Mouse (Mus musculus): Measurements from ENCODE around the gene Gm45015. TPM values are rescaled to one million over a fixed set of nuclear protein-coding genes. Genes with fewer than 3 reads are reported as not detected.
"Not testable (repeated sequence)": the region's sequence is repeated elsewhere in the genome, so short reads cannot be mapped to it uniquely, and the experiment has no call there.

Gm45015 gene
- total and polyA plus RNA-seq, 2 experiments from 2014 or later: not detected

GRCm38 (mm10) chrX:73341473-73341872, 4.8 kb upstream of the Gm45015 start:
- no peak overlapping the region for H3K27ac ChIP-seq (ENCODE audit: low read depth)
- H3K9me3 ChIP-seq (replicated peaks; ENCODE audit: control insufficient read depth, low read length): no peaks in the 10 kb centered on the region
- no peak for ATAC-seq (ENCODE audit: insufficient read depth, low read depth)
- no peak overlapping the region for H3K4me3 ChIP-seq (ENCODE audit: low read depth, low read length)
- H3K36me3 ChIP-seq (replicated peaks; ENCODE audit: control insufficient read depth, insufficient read depth, low read length): no peaks in the 10 kb centered on the region
- TF ChIP-seq EP300 (IDR thresholded peaks at IDR 0.05; ENCODE audit: low read depth) (no peak), CTCF (IDR thresholded peaks at IDR 0.05; ENCODE audit: low read depth) (no peak)
- H3K27me3 ChIP-seq (ENCODE audit: control insufficient read depth, insufficient read depth, low read length): no peaks in the 10 kb centered on the region
- DNase-seq (ENCODE audit: low spot score): no peak
- WGBS: 58% methylated on average over 1 of the region's 1 CpGs
- H3K4me1 ChIP-seq (ENCODE audit: control insufficient read depth, insufficient read depth): peaks cover 8% of the 10 kb centered on the region
- no peak overlapping the region for H3K9ac ChIP-seq (replicated peaks; ENCODE audit: low read depth, low read length)
- H3K4me2 ChIP-seq (ENCODE audit: low read depth, low read length): no peak overlapping the region

DNA sequence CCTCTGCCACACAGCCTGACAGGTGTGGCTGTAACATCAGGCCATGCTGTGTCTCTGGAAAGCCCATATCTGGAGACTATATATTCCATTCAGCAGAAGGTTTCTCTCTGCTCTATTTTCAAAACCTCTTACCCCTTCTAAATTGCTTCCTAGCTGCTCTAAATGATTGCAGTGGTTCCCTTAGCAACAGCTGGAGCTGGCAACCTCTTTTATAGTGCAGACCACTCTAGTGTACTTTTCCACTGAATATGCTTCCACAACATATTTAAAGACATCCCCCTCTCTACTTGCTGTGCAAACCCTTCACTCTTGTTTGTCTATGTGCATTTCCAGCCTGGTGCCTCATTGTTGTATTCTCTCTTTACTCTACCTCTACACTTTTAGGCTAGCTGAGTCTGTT, 3.1 kb downstream of the Gm45015 start:
- Histone ChIP-seq H3K27me3 (ENCODE audit: control insufficient read depth, insufficient read depth, low read length) (no peaks in the 10 kb centered on the region), H3K9me3 (replicated peaks; ENCODE audit: control insufficient read depth, low read length) (no peaks in the 10 kb centered on the region), H3K27ac (ENCODE audit: low read depth) (no peak overlapping the region), H3K4me3 (ENCODE audit: low read depth, low read length) (no peak overlapping the region), H3K9ac (replicated peaks; ENCODE audit: low read depth, low read length) (no peak overlapping the region), H3K4me1 (ENCODE audit: control insufficient read depth, insufficient read depth) (no peaks in the 10 kb centered on the region), H3K36me3 (replicated peaks; ENCODE audit: control insufficient read depth, insufficient read depth, low read length) (no peaks in the 10 kb centered on the region), H3K4me2 (ENCODE audit: low read depth, low read length) (no peak overlapping the region)
- DNase-seq (ENCODE audit: low spot score) (no peak), ATAC-seq (ENCODE audit: insufficient read depth, low read depth) (no peak)
- TF ChIP-seq CTCF (IDR thresholded peaks at IDR 0.05; ENCODE audit: low read depth) (no peak), EP300 (IDR thresholded peaks at IDR 0.05; ENCODE audit: low read depth) (no peak)

DNA sequence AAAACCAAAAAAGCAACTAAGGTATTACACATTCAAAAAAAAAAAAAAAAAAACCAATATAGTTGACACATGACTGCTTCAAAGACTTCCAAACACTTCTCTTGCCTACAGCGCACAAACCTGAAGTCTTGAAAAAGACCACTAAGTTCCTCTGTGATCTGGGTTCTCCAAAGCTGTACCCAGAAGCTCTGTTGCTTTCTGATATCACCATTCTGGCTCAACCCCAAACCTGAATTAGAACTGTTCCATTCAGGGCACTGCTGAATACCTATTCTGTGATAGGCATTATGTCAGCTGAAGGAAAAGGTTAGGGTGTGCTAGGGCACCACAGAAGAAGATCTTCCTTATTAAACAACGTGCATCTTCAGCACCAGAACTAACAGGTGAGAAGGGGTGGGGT, 9.4 kb downstream of the Gm45015 start:
- no peak overlapping the region for H3K9ac ChIP-seq (replicated peaks; ENCODE audit: low read depth, low read length)
- H3K36me3 ChIP-seq (replicated peaks; ENCODE audit: control insufficient read depth, insufficient read depth, low read length): no peaks in the 10 kb centered on the region
- no peaks in the 10 kb centered on the region for H3K27me3 ChIP-seq (ENCODE audit: control insufficient read depth, insufficient read depth, low read length)
- H3K27ac ChIP-seq (ENCODE audit: low read depth): no peak overlapping the region
- H3K4me1 ChIP-seq (ENCODE audit: control insufficient read depth, insufficient read depth): no peaks in the 10 kb centered on the region
- 61% methylated on average over 2 of the region's 2 CpGs for WGBS
- TF ChIP-seq CTCF (IDR thresholded peaks at IDR 0.05; ENCODE audit: low read depth) (no peak), EP300 (IDR thresholded peaks at IDR 0.05; ENCODE audit: low read depth) (no peak)
- no peak overlapping the region for H3K4me2 ChIP-seq (ENCODE audit: low read depth, low read length)
- ATAC-seq (ENCODE audit: insufficient read depth, low read depth) (no peak), DNase-seq (ENCODE audit: low spot score) (no peak)
- no peak overlapping the region for H3K4me3 ChIP-seq (ENCODE audit: low read depth, low read length)
- H3K9me3 ChIP-seq (replicated peaks; ENCODE audit: control insufficient read depth, low read length): no peaks in the 10 kb centered on the region

GRCm38 (mm10) chrX:73321029-73321428, 15.6 kb downstream of the Gm45015 start:
- no peaks in the 10 kb centered on the region for H3K36me3 ChIP-seq (replicated peaks; ENCODE audit: control insufficient read depth, insufficient read depth, low read length)
- no peak overlapping the region for H3K9ac ChIP-seq (replicated peaks; ENCODE audit: low read depth, low read length)
- H3K27ac ChIP-seq (ENCODE audit: low read depth): no peak overlapping the region
- H3K27me3 ChIP-seq (ENCODE audit: control insufficient read depth, insufficient read depth, low read length): no peaks in the 10 kb centered on the region
- TF ChIP-seq CTCF (IDR thresholded peaks at IDR 0.05; ENCODE audit: low read depth) (no peak), EP300 (IDR thresholded peaks at IDR 0.05; ENCODE audit: low read depth) (no peak)
- ATAC-seq (ENCODE audit: insufficient read depth, low read depth) (no peak), DNase-seq (ENCODE audit: low spot score) (no peak)
- H3K4me1 ChIP-seq (ENCODE audit: control insufficient read depth, insufficient read depth): no peaks in the 10 kb centered on the region
- no peak overlapping the region for H3K4me2 ChIP-seq (ENCODE audit: low read depth, low read length)
- WGBS: 57% methylated on average over 3 of the region's 3 CpGs
- H3K9me3 ChIP-seq (replicated peaks; ENCODE audit: control insufficient read depth, low read length): no peaks in the 10 kb centered on the region
- H3K4me3 ChIP-seq (ENCODE audit: low read depth, low read length): no peak overlapping the region

DNA sequence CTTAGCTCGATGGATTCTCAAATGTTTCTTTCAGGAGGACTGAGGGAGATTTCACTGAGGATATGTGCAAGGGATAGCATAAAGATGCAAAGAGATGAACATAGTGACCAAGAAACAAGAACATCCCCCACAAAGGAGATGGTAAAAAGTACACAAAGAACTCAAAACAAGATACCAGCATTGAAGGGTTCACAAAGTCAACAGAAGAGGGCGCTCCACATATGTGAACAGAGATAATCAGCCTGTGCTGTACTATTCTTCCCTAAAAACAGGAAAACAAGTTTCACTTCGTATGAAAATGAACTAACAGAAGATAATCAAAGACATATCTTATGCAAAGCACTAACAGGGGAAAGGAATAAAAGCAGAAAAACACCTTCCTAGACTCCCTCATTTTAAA, 24.1 kb downstream of the Gm45015 start:
- Histone ChIP-seq H3K4me2 (ENCODE audit: low read depth, low read length) (no peak overlapping the region), H3K9ac (replicated peaks; ENCODE audit: low read depth, low read length) (no peak overlapping the region), H3K27ac (ENCODE audit: low read depth) (no peak overlapping the region), H3K4me3 (ENCODE audit: low read depth, low read length) (no peak overlapping the region), H3K36me3 (replicated peaks; ENCODE audit: control insufficient read depth, insufficient read depth, low read length) (no peaks in the 10 kb centered on the region), H3K9me3 (replicated peaks; ENCODE audit: control insufficient read depth, low read length) (no peaks in the 10 kb centered on the region), H3K4me1 (ENCODE audit: control insufficient read depth, insufficient read depth) (no peaks in the 10 kb centered on the region), H3K27me3 (ENCODE audit: control insufficient read depth, insufficient read depth, low read length) (no peaks in the 10 kb centered on the region; the same call in 1 of the 2 replicates)
- WGBS: 19% methylated on average over 3 of the region's 3 CpGs
- ATAC-seq (ENCODE audit: insufficient read depth, low read depth) (no peak), DNase-seq (ENCODE audit: low spot score) (peak; percentile 5)
- no peak for TF ChIP-seq EP300 (IDR thresholded peaks at IDR 0.05; ENCODE audit: low read depth)
- TF ChIP-seq CTCF (IDR thresholded peaks at IDR 0.05; ENCODE audit: low read depth): peak; percentile 54

GRCm38 (mm10) chrX:73295745-73296144, 40.9 kb downstream of the Gm45015 start:
- not testable (repeated sequence) for H3K4me2 ChIP-seq (ENCODE audit: low read depth, low read length); H3K27ac ChIP-seq (ENCODE audit: low read depth); H3K27me3 ChIP-seq (ENCODE audit: control insufficient read depth, insufficient read depth, low read length); ATAC-seq (ENCODE audit: insufficient read depth, low read depth); DNase-seq (ENCODE audit: low spot score); H3K4me3 ChIP-seq (ENCODE audit: low read depth, low read length); H3K9ac ChIP-seq (replicated peaks; ENCODE audit: low read depth, low read length); H3K36me3 ChIP-seq (replicated peaks; ENCODE audit: control insufficient read depth, insufficient read depth, low read length); H3K4me1 ChIP-seq (ENCODE audit: control insufficient read depth, insufficient read depth); H3K9me3 ChIP-seq (replicated peaks; ENCODE audit: control insufficient read depth, low read length)
- 44% methylated on average over 7 of the region's 10 CpGs for WGBS

DNA sequence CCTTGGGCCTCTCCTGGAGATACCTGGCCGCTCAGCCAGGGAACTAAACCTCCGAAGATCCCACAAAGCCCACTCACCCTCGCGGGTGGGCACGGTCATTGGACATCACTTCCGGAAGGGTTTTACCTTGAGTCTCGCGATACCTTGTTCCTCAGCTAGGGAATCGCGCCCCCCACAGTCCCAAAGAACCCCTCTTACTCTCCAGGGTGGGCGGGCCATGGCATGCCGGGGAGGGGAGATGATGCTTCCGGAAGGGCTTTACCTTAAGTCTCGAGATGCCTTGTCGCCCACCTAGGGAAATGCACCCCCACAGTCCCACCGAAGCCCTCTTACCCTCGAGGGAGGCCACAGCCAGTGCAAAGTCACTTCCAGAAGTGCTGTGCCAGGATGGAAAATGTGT, 43.8 kb downstream of the Gm45015 start, which contains the start of the genes Xlr5a and Xlr5c:
Gene Xlr5a, minus strand, starts transcription at position 101 of the 400 bp plus-strand sequence.
Gene Xlr5c, minus strand, starts transcription at position 101 of the 400 bp plus-strand sequence.
- H3K4me2 ChIP-seq (ENCODE audit: low read depth, low read length); H3K4me1 ChIP-seq (ENCODE audit: control insufficient read depth, insufficient read depth); H3K9me3 ChIP-seq (replicated peaks; ENCODE audit: control insufficient read depth, low read length); H3K27me3 ChIP-seq (ENCODE audit: control insufficient read depth, insufficient read depth, low read length); ATAC-seq (ENCODE audit: insufficient read depth, low read depth); DNase-seq (ENCODE audit: low spot score); H3K9ac ChIP-seq (replicated peaks; ENCODE audit: low read depth, low read length); H3K4me3 ChIP-seq (ENCODE audit: low read depth, low read length); H3K27ac ChIP-seq (ENCODE audit: low read depth); H3K36me3 ChIP-seq (replicated peaks; ENCODE audit: control insufficient read depth, insufficient read depth, low read length): not testable (repeated sequence)
- WGBS: 82% methylated on average over 10 of the region's 17 CpGs

All from heart, postnatal 0 days (tissue).